Mouse (Mus musculus) C2C12 (cell line): Measurements from ENCODE around the gene Xylb. TPM values are rescaled to one million over a fixed set of nuclear protein-coding genes. Genes with fewer than 3 reads are reported as not detected.

ENCODE experiments used
- H3K27me3 ChIP-seq: one replicate; pipeline ENCODE4 v1.6.1; 2011; ENCODE audit not compliant: control insufficient read depth, insufficient read depth, insufficient read length
- H3K36me3 ChIP-seq: one replicate; pipeline ENCODE4 v1.6.1; 2011; ENCODE audit not compliant: control insufficient read depth, insufficient read depth
- H3K4me3 ChIP-seq: one replicate; pipeline ENCODE4 v1.5.1; 2011; ENCODE audit warnings: mild to moderate bottlenecking, control low read depth; ENCODE audit not compliant: poor library complexity, insufficient read depth, severe bottlenecking
- H3K79me2 ChIP-seq: one replicate; pipeline ENCODE4 v1.6.1; 2011; ENCODE audit not compliant: control insufficient read depth, insufficient read depth
- H3K79me3 ChIP-seq: one replicate; pipeline ENCODE4 v1.6.1; 2011; ENCODE audit warnings: low read depth, control low read depth
- H3ac ChIP-seq: one replicate; pipeline ENCODE3; 2011; ENCODE audit warnings: low read depth; ENCODE audit not compliant: control insufficient read depth, insufficient read length
- CEBPB ChIP-seq: IDR thresholded peaks from one replicate; pipeline ENCODE4 v1.6.1; 2011; ENCODE audit warnings: low read depth, mild to moderate bottlenecking, control low read depth, moderate library complexity
- CTCF ChIP-seq: IDR thresholded peaks from one replicate; pipeline ENCODE4 v1.5.1; 2011; ENCODE audit not compliant: control insufficient read depth, insufficient read depth, insufficient read length
- FOSL1 ChIP-seq: IDR thresholded peaks from one replicate; pipeline ENCODE4 v1.8.0; 2011; ENCODE audit warnings: mild to moderate bottlenecking, low read length; ENCODE audit not compliant: poor library complexity, insufficient read depth, severe bottlenecking
- MAX ChIP-seq: IDR thresholded peaks from one replicate; pipeline ENCODE4 v1.6.1; 2011; ENCODE audit warnings: mild to moderate bottlenecking, control low read depth
- MYOD1 ChIP-seq: IDR thresholded peaks from one replicate; pipeline ENCODE4 v1.6.1; 2011; ENCODE audit warnings: low read depth; ENCODE audit not compliant: control insufficient read depth, insufficient read length
- MYOG ChIP-seq: IDR thresholded peaks from one replicate; pipeline ENCODE4 v1.6.1; 2011; ENCODE audit not compliant: control insufficient read depth, insufficient read length; ENCODE audit errors: extremely low read depth
- USF1 ChIP-seq: IDR thresholded peaks from one replicate; pipeline ENCODE4 v1.6.1; 2011; ENCODE audit warnings: low read depth, mild to moderate bottlenecking, control low read depth, moderate library complexity
- polyA plus RNA-seq: library from polyadenylated mRNA; unstranded; fragments of >200 nt; fragmentation: generic; extraction: Trizol; gene quantifications from one replicate; pipeline ENCODE4 v1.2.1, GENCODE M21; 2012; ENCODE audit warnings: missing spikeins

Gene Xylb
- polyA plus RNA-seq, 1 experiment, result 3.1 TPM

GRCm38 (mm10) chr9:119330186-119330963 lies 26.8 kb upstream of the Xylb start:
- Histone ChIP-seq H3K36me3 (no peaks in the 10 kb centered on the region), H3K4me3 (no peak overlapping the region), H3ac (no peak overlapping the region), H3K79me2 (no peaks in the 10 kb centered on the region), H3K79me3 (no peaks in the 10 kb centered on the region), H3K27me3 (no peaks in the 10 kb centered on the region)
- no peak for TF ChIP-seq MYOD1
- TF ChIP-seq CTCF, result no peak
- no peak for TF ChIP-seq CEBPB
- no peak for TF ChIP-seq FOSL1
- TF ChIP-seq MYOG, result no peak
- no peak for TF ChIP-seq MAX
- no peak for TF ChIP-seq USF1

- TF ChIP-seq MAX, result no peak
- no peak for TF ChIP-seq CEBPB
- no peak for TF ChIP-seq FOSL1
- TF ChIP-seq MYOD1, result no peak
- TF ChIP-seq USF1, result no peak
- TF ChIP-seq CTCF, result no peak
- Histone ChIP-seq H3K79me2 (peaks cover 5% of the 10 kb centered on the region), H3K79me3 (peaks cover 5% of the 10 kb centered on the region), H3ac (no peak overlapping the region), H3K4me3 (no peak overlapping the region), H3K36me3 (no peaks in the 10 kb centered on the region), H3K27me3 (no peaks in the 10 kb centered on the region)
Observed at GRCm38 (mm10) chr9:119334324-119334723, 22.9 kb upstream of the Xylb start.

- H3K79me2 ChIP-seq, result peaks cover 7% of the 10 kb centered on the region
- no peaks in the 10 kb centered on the region for H3K27me3 ChIP-seq
- no peaks in the 10 kb centered on the region for H3K36me3 ChIP-seq
- peaks cover 5% of the 10 kb centered on the region for H3K79me3 ChIP-seq
- no peak overlapping the region for H3K4me3 ChIP-seq
- no peak for TF ChIP-seq MAX
- no peak for TF ChIP-seq CTCF
- TF ChIP-seq CEBPB, result no peak
- no peak overlapping the region for H3ac ChIP-seq
Observed at GRCm38 (mm10) chr9:119334834-119335233, 22.3 kb upstream of the Xylb start.

GRCm38 (mm10) chr9:119335571-119335970 lies 21.6 kb upstream of the Xylb start:
- Histone ChIP-seq H3K79me3 (peaks cover 5% of the 10 kb centered on the region), H3ac (no peak overlapping the region), H3K27me3 (no peaks in the 10 kb centered on the region), H3K4me3 (no peak overlapping the region), H3K79me2 (peaks cover 7% of the 10 kb centered on the region), H3K36me3 (no peaks in the 10 kb centered on the region)
- TF ChIP-seq MAX, result no peak
- TF ChIP-seq FOSL1, result no peak

- H3K4me3 ChIP-seq, result no peak overlapping the region
- TF ChIP-seq MYOD1 (no peak), USF1 (no peak), MYOG (no peak), FOSL1 (no peak), CTCF (no peak), CEBPB (no peak), MAX (no peak)
- H3K36me3 ChIP-seq, result no peaks in the 10 kb centered on the region
- no peak overlapping the region for H3ac ChIP-seq
- peaks cover 5% of the 10 kb centered on the region for H3K79me3 ChIP-seq
- no peaks in the 10 kb centered on the region for H3K27me3 ChIP-seq
- H3K79me2 ChIP-seq, result peaks cover 7% of the 10 kb centered on the region
Observed at GRCm38 (mm10) chr9:119337842-119338241, 19.3 kb upstream of the Xylb start.

GRCm38 (mm10) chr9:119338350-119338749 lies 18.8 kb upstream of the Xylb start:
- no peak overlapping the region for H3ac ChIP-seq
- no peak for TF ChIP-seq MYOG
- no peak for TF ChIP-seq CTCF
- TF ChIP-seq USF1, result no peak
- no peak for TF ChIP-seq FOSL1
- TF ChIP-seq MAX, result no peak
- no peak for TF ChIP-seq MYOD1
- no peak for TF ChIP-seq CEBPB
- H3K79me2 ChIP-seq, result peaks cover 7% of the 10 kb centered on the region
- H3K79me3 ChIP-seq, result peaks cover 5% of the 10 kb centered on the region
- peaks cover 4% of the 10 kb centered on the region for H3K36me3 ChIP-seq
- H3K27me3 ChIP-seq, result no peaks in the 10 kb centered on the region
- H3K4me3 ChIP-seq, result no peak overlapping the region
